Mouse (Mus musculus): ENCODE data around the gene Pbx1. TPM values are rescaled to one million over a fixed set of nuclear protein-coding genes. Genes with fewer than 3 reads are reported as not detected.

The Pbx1 gene
- total RNA-seq, 2 experiments from 2014 or later = 27.0 to 32.2 TPM

- no peak for DNase-seq
Measured at GRCm38 (mm10) chr1:168222794-168223193, 209.3 kb downstream of the Pbx1 start.

GRCm38 (mm10) chr1:168221071-168221521, 211.0 kb downstream of the Pbx1 start:
- no peak for DNase-seq

- no peak for DNase-seq
Measured at GRCm38 (mm10) chr1:168215896-168216747, 215.9 kb downstream of the Pbx1 start.

GRCm38 (mm10) chr1:168215468-168215867, 216.6 kb downstream of the Pbx1 start:
- DNase-seq = no peak

GRCm38 (mm10) chr1:168214040-168214443, 218.0 kb downstream of the Pbx1 start:
- peak; percentile 76 for DNase-seq

- DNase-seq = no peak
Measured at GRCm38 (mm10) chr1:168213595-168213994, 218.5 kb downstream of the Pbx1 start.

DNA sequence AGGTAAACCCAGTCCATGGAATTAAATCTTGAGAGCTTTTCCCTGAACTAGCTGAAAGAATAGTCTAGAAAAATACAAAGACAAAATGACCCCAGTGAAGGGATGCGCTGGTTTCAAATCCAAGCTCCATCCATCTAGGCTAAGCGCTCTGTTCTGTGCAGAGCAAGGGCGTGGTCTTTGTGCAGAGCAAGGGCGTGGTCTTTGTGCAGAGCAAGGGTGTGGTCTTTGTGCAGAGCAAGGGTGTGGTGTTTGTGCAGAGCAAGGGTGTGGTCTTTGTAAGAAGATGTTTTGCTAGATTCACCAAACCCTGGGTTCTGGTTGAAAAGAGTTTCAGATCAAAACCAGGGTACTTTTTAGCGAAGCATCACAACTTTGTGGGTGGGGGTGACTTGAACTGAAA, 221.7 kb downstream of the Pbx1 start:
- DNase-seq = no peak

GRCm38 (mm10) chr1:168200570-168201156, 231.4 kb downstream of the Pbx1 start:
- no peak for DNase-seq

DNA sequence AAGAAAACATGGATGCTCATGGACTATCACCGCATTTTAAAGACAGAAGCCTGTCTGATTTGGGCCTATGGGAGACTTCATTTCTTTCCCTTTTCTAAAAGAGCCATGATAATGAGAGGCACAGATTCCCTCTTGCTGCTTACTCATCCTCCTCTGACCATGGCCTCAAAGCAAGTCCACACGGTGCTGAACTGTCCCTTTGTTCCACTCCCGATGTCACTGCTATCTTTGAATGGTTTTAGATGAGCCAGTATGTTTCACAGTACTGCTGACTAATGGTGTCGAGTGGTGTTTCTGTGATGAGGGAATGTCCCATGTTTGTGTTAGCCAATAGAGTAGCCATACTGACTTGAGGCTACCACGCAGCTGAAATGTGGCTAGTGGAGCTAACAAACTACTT, 233.8 kb downstream of the Pbx1 start:
- DNase-seq = no peak

GRCm38 (mm10) chr1:168197908-168198258, 234.2 kb downstream of the Pbx1 start:
- DNase-seq = no peak

- DNase-seq = no peak
Measured at GRCm38 (mm10) chr1:168197195-168197907, 234.7 kb downstream of the Pbx1 start.

- no peak for DNase-seq
Measured at GRCm38 (mm10) chr1:168193364-168193763, 238.7 kb downstream of the Pbx1 start.

DNA sequence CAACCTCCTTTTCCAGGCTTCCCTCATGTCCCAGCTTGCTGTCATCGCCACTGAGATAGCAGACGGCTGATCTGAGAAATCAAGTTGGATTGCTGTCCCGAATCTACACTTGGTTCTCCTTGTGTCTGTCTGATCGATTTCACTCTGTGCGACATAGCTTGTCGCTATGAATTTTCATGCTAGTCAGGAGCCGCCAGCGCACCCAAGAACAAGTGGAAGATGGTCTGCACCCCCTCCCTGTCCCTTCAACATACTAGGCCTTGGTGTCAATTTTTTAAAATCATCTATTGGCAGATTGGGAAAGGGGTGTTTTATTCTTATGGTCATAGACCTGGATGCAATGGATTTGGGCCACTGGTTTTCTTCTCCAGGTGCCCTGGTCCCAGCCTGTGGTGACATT, 249.3 kb downstream of the Pbx1 start:
- DNase-seq = no peak

DNA sequence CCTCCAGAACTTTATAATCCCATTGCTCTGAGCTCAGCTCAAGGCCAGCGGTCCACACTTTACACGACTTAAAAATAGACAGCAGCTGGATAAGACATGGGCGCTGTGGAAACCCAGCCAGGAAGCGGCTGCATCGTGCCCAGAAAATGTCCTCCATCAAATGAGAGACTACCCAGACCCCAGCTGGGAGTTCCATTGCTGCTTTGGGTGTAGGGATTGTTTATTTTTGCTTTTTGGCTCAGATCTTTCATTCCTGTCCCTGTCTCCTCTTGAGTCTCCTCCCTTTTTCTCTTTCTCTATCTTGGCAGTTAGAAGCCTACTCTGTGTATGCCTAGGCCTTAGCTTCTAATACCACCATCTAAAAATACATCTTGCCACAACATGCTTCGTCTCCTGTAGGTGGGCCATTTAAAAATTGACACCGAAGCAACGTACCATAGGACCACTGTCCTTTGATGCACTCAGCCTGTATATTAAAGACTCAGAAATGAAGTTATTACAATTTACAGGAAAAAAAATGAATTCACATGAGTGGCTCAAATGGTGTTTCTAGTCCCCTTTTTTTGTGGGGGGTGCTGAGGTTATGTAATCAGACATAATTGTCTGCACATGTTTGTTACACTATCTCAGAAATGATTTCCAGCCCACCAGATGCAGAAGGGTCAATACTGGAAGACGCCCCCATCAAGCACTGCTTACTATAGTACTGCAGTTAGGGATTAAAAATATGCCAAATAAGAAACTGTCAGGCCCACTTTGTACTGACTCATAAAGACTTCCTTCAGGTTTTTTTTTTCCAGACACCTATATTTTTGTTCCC, 251.2 kb downstream of the Pbx1 start:
- peak; percentile 52 for DNase-seq

GRCm38 (mm10) chr1:168179691-168180090, 252.4 kb downstream of the Pbx1 start:
- no peak for DNase-seq

GRCm38 (mm10) chr1:168178611-168179010, 253.5 kb downstream of the Pbx1 start:
- no peak for DNase-seq

GRCm38 (mm10) chr1:168175586-168175985, 256.5 kb downstream of the Pbx1 start:
- DNase-seq = peak; percentile 10

- no peak for DNase-seq
Measured at GRCm38 (mm10) chr1:168169791-168170190, 262.3 kb downstream of the Pbx1 start.

- no peak for DNase-seq
Measured at GRCm38 (mm10) chr1:168169052-168169779, 262.9 kb downstream of the Pbx1 start.

GRCm38 (mm10) chr1:168167781-168168180, 264.3 kb downstream of the Pbx1 start:
- no peak for DNase-seq

GRCm38 (mm10) chr1:168166841-168167240, 265.2 kb downstream of the Pbx1 start:
- DNase-seq = no peak

GRCm38 (mm10) chr1:168164945-168165344, 267.1 kb downstream of the Pbx1 start:
- no peak for DNase-seq

Measured in gastrocnemius, postnatal 10 days (tissue).